Mouse (Mus musculus): ENCODE results near the gene Scaf8.
"Not testable (repeated sequence)": the region's sequence is repeated elsewhere in the genome, so short reads cannot be mapped to it uniquely, and the experiment has no call there.

Gene Scaf8

GRCm38 (mm10) chr17:3115380-3115974 is 705 bp downstream of the Scaf8 start:
- in situ Hi-C loops (cut with MboI; ENCODE audit: low sequenced_read_pairs), result no loop called here

- in situ Hi-C loops (cut with MboI; ENCODE audit: low sequenced_read_pairs), result not testable (repeated sequence)
Measured at GRCm38 (mm10) chr17:3120949-3121348, 6.2 kb downstream of the Scaf8 start.

- in situ Hi-C loops (cut with MboI; ENCODE audit: low sequenced_read_pairs), result not testable (repeated sequence)
Measured at GRCm38 (mm10) chr17:3123581-3123980, 8.8 kb downstream of the Scaf8 start.

- in situ Hi-C loops (cut with MboI; ENCODE audit: low sequenced_read_pairs), result no loop called here
Measured at GRCm38 (mm10) chr17:3128716-3129115, 13.9 kb downstream of the Scaf8 start.

- in situ Hi-C loops (cut with MboI; ENCODE audit: low sequenced_read_pairs), result no loop called here
Measured at GRCm38 (mm10) chr17:3129791-3130190, 15.0 kb downstream of the Scaf8 start.

GRCm38 (mm10) chr17:3135346-3135745 is 20.6 kb downstream of the Scaf8 start:
- in situ Hi-C loops (cut with MboI; ENCODE audit: low sequenced_read_pairs), result no loop called here

GRCm38 (mm10) chr17:3136127-3136526 is 21.4 kb downstream of the Scaf8 start:
- in situ Hi-C loops (cut with MboI; ENCODE audit: low sequenced_read_pairs), result no loop called here

GRCm38 (mm10) chr17:3138387-3138786 is 23.6 kb downstream of the Scaf8 start:
- in situ Hi-C loops (cut with MboI; ENCODE audit: low sequenced_read_pairs), result no loop called here

- in situ Hi-C loops (cut with MboI; ENCODE audit: low sequenced_read_pairs), result no loop called here
Measured at GRCm38 (mm10) chr17:3140100-3140499, 25.3 kb downstream of the Scaf8 start.

GRCm38 (mm10) chr17:3148853-3149252 is 34.1 kb downstream of the Scaf8 start:
- in situ Hi-C loops (cut with MboI; ENCODE audit: low sequenced_read_pairs), result no loop called here

- in situ Hi-C loops (cut with MboI; ENCODE audit: low sequenced_read_pairs), result no loop called here
Measured at GRCm38 (mm10) chr17:3149541-3149940, 34.8 kb downstream of the Scaf8 start.

- in situ Hi-C loops (cut with MboI; ENCODE audit: low sequenced_read_pairs), result not testable (repeated sequence)
Measured at GRCm38 (mm10) chr17:3150701-3151100, 35.9 kb downstream of the Scaf8 start.

- in situ Hi-C loops (cut with MboI; ENCODE audit: low sequenced_read_pairs), result no loop called here
Measured at GRCm38 (mm10) chr17:3151181-3151580, 36.4 kb downstream of the Scaf8 start.

- in situ Hi-C loops (cut with MboI; ENCODE audit: low sequenced_read_pairs), result not testable (repeated sequence)
Measured at GRCm38 (mm10) chr17:3156176-3156575, 41.4 kb downstream of the Scaf8 start.

- in situ Hi-C loops (cut with MboI; ENCODE audit: low sequenced_read_pairs), result no loop called here
Measured at GRCm38 (mm10) chr17:3157016-3157415, 42.2 kb downstream of the Scaf8 start.

- in situ Hi-C loops (cut with MboI; ENCODE audit: low sequenced_read_pairs), result no loop called here
Measured at GRCm38 (mm10) chr17:3162905-3163304, 48.1 kb downstream of the Scaf8 start.

- in situ Hi-C loops (cut with MboI; ENCODE audit: low sequenced_read_pairs), result not testable (repeated sequence)
Measured at GRCm38 (mm10) chr17:3180425-3180945, 65.7 kb downstream of the Scaf8 start.

- in situ Hi-C loops (cut with MboI; ENCODE audit: low sequenced_read_pairs), result not testable (repeated sequence)
Measured at GRCm38 (mm10) chr17:3195483-3195882, 80.7 kb downstream of the Scaf8 start.

- in situ Hi-C loops (cut with MboI; ENCODE audit: low sequenced_read_pairs), result no loop called here
Measured at GRCm38 (mm10) chr17:3200328-3200727, 85.6 kb downstream of the Scaf8 start.

- in situ Hi-C loops (cut with MboI; ENCODE audit: low sequenced_read_pairs), result no loop called here
Measured at GRCm38 (mm10) chr17:3203916-3204315, 89.1 kb downstream of the Scaf8 start.

- in situ Hi-C loops (cut with MboI; ENCODE audit: low sequenced_read_pairs), result no loop called here
Measured at GRCm38 (mm10) chr17:3204826-3205405, 90.1 kb downstream of the Scaf8 start.

- in situ Hi-C loops (cut with MboI; ENCODE audit: low sequenced_read_pairs), result no loop called here
Measured at GRCm38 (mm10) chr17:3206527-3207398, 92.0 kb downstream of the Scaf8 start.

Data from CH12F3 (cell line).